Mouse (Mus musculus) small intestine, adult 2 months (tissue): ENCODE measurements around the gene Nkx3-2.

Experiments
- CTCF ChIP-seq: fragments of 200-500 bp; IDR thresholded peaks from 2 replicates; pipeline ENCODE4 v1.5.1; 2012; ENCODE audit warnings: low read depth, mild to moderate bottlenecking, control low read depth, inconsistent platforms, low read length, moderate library complexity, mixed read lengths; ENCODE audit not compliant: insufficient replicate concordance, insufficient read length; ENCODE audit errors: extremely low read depth
- POLR2A ChIP-seq: fragments of 200-500 bp; IDR thresholded peaks from 2 replicates; pipeline ENCODE4 v1.6.1; 2012; ENCODE audit warnings: low read depth, mild to moderate bottlenecking, control low read depth, inconsistent platforms, low read length, moderate library complexity

GRCm38 (mm10) chr5:41760831-41761508 lies 3.3 kb downstream of the Nkx3-2 start:
- no peak for TF ChIP-seq CTCF
- no peak for TF ChIP-seq POLR2A
